Mouse (Mus musculus) 3134 (cell line): Measurements from ENCODE around the gene Cln3.

Source experiments
- DNase-seq: peaks from one replicate; pipeline ENCODE4 v3.0.0-alpha.2; 2011; ENCODE audit warnings: low spot score; ENCODE audit not compliant: insufficient read length; ENCODE audit errors: extremely low read depth

The Cln3 gene

DNA sequence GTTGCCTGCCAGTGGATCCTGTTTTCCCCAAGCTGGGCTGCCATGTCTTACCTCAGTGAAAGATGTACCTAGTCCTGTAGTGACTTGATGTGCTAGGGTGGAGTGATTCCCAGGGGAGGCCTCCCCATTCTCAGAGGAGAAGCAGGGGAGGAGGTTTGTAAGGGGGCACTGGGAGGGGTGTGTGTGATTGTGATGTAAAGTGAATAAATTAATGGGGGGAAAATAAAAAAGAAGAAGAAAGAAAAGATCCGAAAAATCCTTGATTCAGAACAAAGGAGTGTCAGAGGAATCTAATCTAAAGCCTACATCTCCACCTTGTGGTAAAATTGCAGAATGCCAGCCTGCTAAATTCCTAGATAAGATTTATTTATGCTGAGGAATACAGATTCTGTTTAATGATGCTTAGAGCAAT lies 57.4 kb downstream of the Cln3 start:
- peak; percentile 20 for DNase-seq

DNA sequence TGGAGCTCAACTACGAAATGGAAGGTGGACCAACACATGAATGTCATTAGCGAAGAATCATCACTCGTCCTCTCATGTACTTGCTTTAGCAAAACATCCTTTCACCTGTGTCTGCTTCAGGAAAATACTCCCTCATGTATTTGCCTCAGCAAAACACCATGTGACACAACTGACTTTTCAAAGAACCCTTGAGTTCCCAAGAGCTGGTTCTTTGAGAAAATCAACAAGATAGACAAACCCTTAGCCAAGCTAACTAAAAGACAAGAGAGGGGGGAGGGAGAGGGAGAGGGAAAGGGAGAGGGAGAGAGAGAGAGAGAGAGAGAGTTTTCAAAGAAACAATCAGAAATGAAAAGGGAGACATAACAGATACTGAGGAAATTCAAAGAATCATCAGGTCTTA lies 62.3 kb downstream of the Cln3 start:
- no peak for DNase-seq
